Mouse (Mus musculus) 3134 (cell line): ENCODE results near the gene Ugcg.

Experiments
- DNase-seq: peaks from one replicate; pipeline ENCODE4 v3.0.0-alpha.2; 2011; ENCODE audit warnings: low spot score; ENCODE audit not compliant: insufficient read length; ENCODE audit errors: extremely low read depth

Gene Ugcg

GRCm38 (mm10) chr4:59223055-59223615, 34.1 kb downstream of the Ugcg start:
- DNase-seq, result no peak

- peak; percentile 70 for DNase-seq
These were observed 35.8 kb downstream of the Ugcg start for GRCm38 (mm10) chr4:59224889-59225288.

GRCm38 (mm10) chr4:59227047-59227446, 38.0 kb downstream of the Ugcg start:
- no peak for DNase-seq

GRCm38 (mm10) chr4:59228951-59229350, 39.9 kb downstream of the Ugcg start:
- DNase-seq, result no peak

- DNase-seq, result no peak
These were observed 42.4 kb downstream of the Ugcg start for GRCm38 (mm10) chr4:59231266-59232055.

- DNase-seq, result no peak
These were observed 45.0 kb downstream of the Ugcg start for GRCm38 (mm10) chr4:59234014-59234413.

- DNase-seq, result no peak
These were observed 45.6 kb downstream of the Ugcg start for GRCm38 (mm10) chr4:59234451-59235216.

GRCm38 (mm10) chr4:59236362-59236761, 47.3 kb downstream of the Ugcg start:
- no peak for DNase-seq

GRCm38 (mm10) chr4:59238641-59239311, 49.7 kb downstream of the Ugcg start:
- peak; percentile 37 for DNase-seq

GRCm38 (mm10) chr4:59239312-59239728, 50.3 kb downstream of the Ugcg start:
- peak; percentile 63 for DNase-seq

- DNase-seq, result no peak
These were observed 51.1 kb downstream of the Ugcg start for GRCm38 (mm10) chr4:59240160-59240559.

GRCm38 (mm10) chr4:59241096-59241495, 52.0 kb downstream of the Ugcg start:
- no peak for DNase-seq

- no peak for DNase-seq
These were observed 53.2 kb downstream of the Ugcg start for GRCm38 (mm10) chr4:59242221-59242620.

GRCm38 (mm10) chr4:59243802-59244493, 54.9 kb downstream of the Ugcg start:
- DNase-seq, result no peak

- no peak for DNase-seq
These were observed 55.9 kb downstream of the Ugcg start for GRCm38 (mm10) chr4:59244791-59245555.

- DNase-seq, result no peak
These were observed 56.7 kb downstream of the Ugcg start for GRCm38 (mm10) chr4:59245776-59246175.

GRCm38 (mm10) chr4:59247545-59247944, 58.5 kb downstream of the Ugcg start:
- no peak for DNase-seq

GRCm38 (mm10) chr4:59248035-59248434, 59.0 kb downstream of the Ugcg start:
- no peak for DNase-seq

GRCm38 (mm10) chr4:59252386-59253054, 63.5 kb downstream of the Ugcg start:
- DNase-seq, result no peak
